Mouse (Mus musculus) G1E (cell line): ENCODE measurements around the gene Gpr142. TPM values are rescaled to one million over a fixed set of nuclear protein-coding genes. Genes with fewer than 3 reads are reported as not detected.

ENCODE experiments used
- ATAC-seq: 2 replicates; pipeline ENCODE4 v1.8.0; 2016; ENCODE audit warnings: mild to moderate bottlenecking; ENCODE audit not compliant: insufficient number of reproducible peaks, poor library complexity, low FRiP score, severe bottlenecking; ENCODE audit errors: extremely low read depth
- DNase-seq: peaks from one replicate; pipeline ENCODE4 v3.0.0; 2012; ENCODE audit warnings: low spot score
- H3K27me3 ChIP-seq: 2 replicates; pipeline ENCODE4 v1.6.1; 2012; ENCODE audit warnings: mild to moderate bottlenecking, low read length, inconsistent platforms; ENCODE audit not compliant: insufficient read depth
- H3K36me3 ChIP-seq: replicated peaks from 2 replicates; pipeline ENCODE3; 2012; ENCODE audit warnings: mild to moderate bottlenecking, inconsistent platforms
- H3K4me1 ChIP-seq: 2 replicates; pipeline ENCODE4 v1.6.1; 2012; ENCODE audit warnings: low read depth, low read length, inconsistent platforms, mixed read lengths; ENCODE audit not compliant: insufficient read depth
- H3K4me3 ChIP-seq: 2 replicates; pipeline ENCODE4 v1.5.1; 2012; ENCODE audit warnings: low read depth, mild to moderate bottlenecking, inconsistent platforms, low read length, moderate library complexity, mixed read lengths
- H3K9me3 ChIP-seq: replicated peaks from 2 replicates; pipeline ENCODE4 v1.6.1; 2012; ENCODE audit warnings: inconsistent platforms
- CTCF ChIP-seq: IDR thresholded peaks from 2 replicates; pipeline ENCODE4 v1.5.1; 2012; ENCODE audit warnings: low read depth, low read length, inconsistent platforms, mixed read lengths
- GATA1 ChIP-seq: IDR thresholded peaks from 2 replicates; pipeline ENCODE4 v1.6.1; 2012; ENCODE audit warnings: borderline replicate concordance, low read length, inconsistent platforms, mixed read lengths
- GATA2 ChIP-seq: IDR thresholded peaks from 2 replicates; pipeline ENCODE4 v1.6.1; 2012; ENCODE audit warnings: low read depth, low read length, inconsistent platforms, borderline replicate concordance
- POLR2AphosphoS5 ChIP-seq: IDR thresholded peaks from 2 replicates; pipeline ENCODE4 v1.6.1; 2012; ENCODE audit warnings: low read depth, low read length, inconsistent platforms; ENCODE audit not compliant: insufficient replicate concordance
- TAL1 ChIP-seq: conservative IDR thresholded peaks from 2 replicates; pipeline ENCODE4 v1.6.1; 2012; ENCODE audit warnings: low read depth, low read length, inconsistent platforms, mixed read lengths
- polyA plus RNA-seq: library from polyadenylated mRNA; stranded (reverse); fragments of >175 nt; gene quantifications from 2 replicates; pipeline ENCODE4 v1.2.3, GENCODE M21; 2012
- total RNA-seq, 2 experiments: library from RNA; stranded (forward) in 1 of 2; stranded (reverse) in 1 of 2; fragments of 200-1000 nt in 1 of 2; fragments of >200 nt in 1 of 2; fragmentation: Nextera tagmentation in 1 of 2; gene quantifications; 2 replicates each; pipeline ENCODE4 v1.2.3; 2014 to 2017

The Gpr142 gene
- total and polyA plus RNA-seq, 3 experiments = 0.22 TPM; not detected in 2

- peak overlapping the region; percentile 1; the same call in 1 of the 2 replicates for H3K4me3 ChIP-seq
- H3K4me1 ChIP-seq = no peaks in the 10 kb centered on the region
- DNase-seq = no peak
- no peaks in the 10 kb centered on the region for H3K36me3 ChIP-seq
- ATAC-seq = no peak
- peaks cover 95% of the 10 kb centered on the region for H3K9me3 ChIP-seq
- TF ChIP-seq POLR2AphosphoS5 = no peak
- no peak for TF ChIP-seq CTCF
- no peak for TF ChIP-seq GATA2
- no peak for TF ChIP-seq TAL1
- no peak for TF ChIP-seq GATA1
- H3K27me3 ChIP-seq = no peaks in the 10 kb centered on the region
Observed at GRCm38 (mm10) chr11:114786326-114786725, 12.4 kb upstream of the Gpr142 start.

DNA sequence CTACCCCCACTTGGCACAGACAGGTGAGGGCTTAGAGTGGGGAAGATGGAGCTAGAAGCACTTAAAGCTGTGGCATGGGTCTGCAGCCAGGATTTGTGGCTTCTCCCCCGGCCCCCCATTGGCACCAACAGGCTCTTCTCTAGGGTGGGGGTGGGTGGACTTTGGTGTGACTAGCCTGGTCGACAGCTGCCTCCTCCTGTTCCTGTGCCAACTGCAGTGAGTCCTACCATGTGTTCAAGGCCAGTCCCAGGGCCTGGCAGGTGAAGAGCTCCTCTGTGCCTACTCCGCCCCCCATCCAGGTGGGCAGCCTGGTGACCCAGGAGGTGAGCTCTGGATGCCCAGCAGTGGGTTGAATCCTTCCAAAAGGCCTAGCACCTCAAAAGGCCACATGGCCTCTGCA, 11.1 kb upstream of the Gpr142 start:
- Histone ChIP-seq H3K9me3 (peaks cover 95% of the 10 kb centered on the region), H3K4me3 (no peak overlapping the region; the same call in 1 of the 2 replicates), H3K36me3 (no peaks in the 10 kb centered on the region), H3K4me1 (no peaks in the 10 kb centered on the region), H3K27me3 (no peaks in the 10 kb centered on the region; the same call in 1 of the 2 replicates)
- no peak for ATAC-seq
- no peak for DNase-seq
- no peak for TF ChIP-seq TAL1

- TF ChIP-seq GATA2 = no peak
- TF ChIP-seq GATA1 = no peak
- no peak for TF ChIP-seq POLR2AphosphoS5
- no peak for TF ChIP-seq TAL1
- no peak for TF ChIP-seq CTCF
- Histone ChIP-seq H3K4me1 (no peaks in the 10 kb centered on the region), H3K4me3 (no peak overlapping the region; the same call in 1 of the 2 replicates), H3K36me3 (no peaks in the 10 kb centered on the region), H3K9me3 (peaks cover 96% of the 10 kb centered on the region), H3K27me3 (no peaks in the 10 kb centered on the region; the same call in 1 of the 2 replicates)
- ATAC-seq = no peak
- DNase-seq = no peak
Observed at GRCm38 (mm10) chr11:114789061-114789714, 9.5 kb upstream of the Gpr142 start.

DNA sequence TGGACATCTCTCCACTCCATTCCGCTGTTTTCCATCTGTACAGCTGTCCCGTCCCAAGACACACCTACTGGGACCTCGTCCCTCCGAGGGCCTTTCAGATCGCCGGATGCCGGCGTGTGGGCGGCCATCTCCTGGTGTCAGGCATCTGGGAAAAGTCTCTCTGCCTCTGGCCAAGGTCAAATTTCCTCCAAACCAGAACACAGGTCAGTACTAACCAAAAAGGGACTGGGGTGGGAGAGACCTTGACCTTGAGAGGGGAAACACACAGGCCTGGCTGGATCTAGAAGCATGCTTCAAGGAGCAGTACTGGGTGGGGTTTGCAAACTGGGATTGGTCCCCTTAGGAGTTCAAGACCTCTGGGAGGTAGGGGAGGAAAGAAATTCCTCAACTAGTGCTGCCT, 9.0 kb upstream of the Gpr142 start:
- TF ChIP-seq GATA1 (no peak), GATA2 (no peak)
- no peaks in the 10 kb centered on the region for H3K36me3 ChIP-seq
- no peaks in the 10 kb centered on the region; the same call in 1 of the 2 replicates for H3K27me3 ChIP-seq

DNA sequence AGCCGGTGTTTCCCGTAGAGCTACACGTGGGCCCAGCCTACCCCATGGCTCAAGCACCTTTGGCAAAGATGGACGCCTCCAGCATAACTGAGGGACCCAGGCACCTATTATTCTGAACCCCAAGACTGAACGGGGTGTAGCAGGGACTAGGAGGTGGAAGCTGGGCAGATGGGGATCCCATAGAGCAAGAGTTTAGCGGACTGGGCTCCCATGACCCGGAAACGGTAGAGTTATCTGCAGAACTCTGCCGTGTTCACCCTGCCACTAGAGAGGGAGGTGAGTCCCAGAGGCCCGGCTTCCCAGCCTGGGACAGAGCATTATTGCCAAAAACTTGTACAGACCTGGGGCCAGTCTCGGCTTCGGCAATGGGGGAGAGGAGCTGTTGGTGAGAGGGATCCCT, 8.6 kb upstream of the Gpr142 start:
- H3K9me3 ChIP-seq = peaks cover 93% of the 10 kb centered on the region
- DNase-seq (no peak), ATAC-seq (no peak)
- no peaks in the 10 kb centered on the region for H3K4me1 ChIP-seq
- no peaks in the 10 kb centered on the region; the same call in 1 of the 2 replicates for H3K27me3 ChIP-seq
- H3K36me3 ChIP-seq = no peaks in the 10 kb centered on the region
- no peak for TF ChIP-seq CTCF
- no peak for TF ChIP-seq GATA1
- TF ChIP-seq TAL1 = no peak
- no peak for TF ChIP-seq POLR2AphosphoS5
- TF ChIP-seq GATA2 = no peak
- no peak overlapping the region for H3K4me3 ChIP-seq

More for the DNA sequence above, 9.0 kb upstream of the Gpr142 start:
- Histone ChIP-seq H3K4me3 (no peak overlapping the region), H3K9me3 (peaks cover 93% of the 10 kb centered on the region), H3K4me1 (no peaks in the 10 kb centered on the region)
- no peak for ATAC-seq
- no peak for DNase-seq

GRCm38 (mm10) chr11:114790841-114791240, 7.9 kb upstream of the Gpr142 start:
- Histone ChIP-seq H3K9me3 (peaks cover 93% of the 10 kb centered on the region), H3K4me3 (no peak overlapping the region), H3K4me1 (no peaks in the 10 kb centered on the region), H3K27me3 (no peaks in the 10 kb centered on the region; the same call in 1 of the 2 replicates), H3K36me3 (no peaks in the 10 kb centered on the region)
- ATAC-seq = no peak
- TF ChIP-seq GATA2 (no peak), CTCF (no peak), POLR2AphosphoS5 (no peak), TAL1 (no peak), GATA1 (no peak)
- no peak for DNase-seq

GRCm38 (mm10) chr11:114791351-114791889, 7.3 kb upstream of the Gpr142 start:
- Histone ChIP-seq H3K4me3 (peak overlapping the region; percentile 33; the same call in 1 of the 2 replicates), H3K4me1 (no peaks in the 10 kb centered on the region), H3K9me3 (peaks cover 93% of the 10 kb centered on the region), H3K27me3 (no peaks in the 10 kb centered on the region; the same call in 1 of the 2 replicates), H3K36me3 (no peaks in the 10 kb centered on the region)
- DNase-seq (no peak), ATAC-seq (no peak)
- no peak for TF ChIP-seq TAL1
- TF ChIP-seq POLR2AphosphoS5 = no peak
- TF ChIP-seq GATA2 = no peak
- no peak for TF ChIP-seq CTCF
- TF ChIP-seq GATA1 = no peak
